Mouse (Mus musculus) layer of hippocampus, postnatal 10 days (tissue): ENCODE data around the gene Zfp523. TPM values are rescaled to one million over a fixed set of nuclear protein-coding genes. Genes with fewer than 3 reads are reported as not detected.
A peak's percentile ranks its signal among the peaks of the same experiment; 100 is the strongest.

Experiments used
- DNase-seq, 2 experiments: peaks; one replicate each; pipeline ENCODE4 v3.0.0; 2021; ENCODE audit warnings: low spot score in 2 of 2
- long read RNA-seq: library from polyadenylated mRNA; stranded (forward); transcript quantifications from one replicate; pipeline ENCODE4 v2.0.0, GENCODE M21; 2023
- total RNA-seq, 2 experiments: library from RNA; stranded (reverse); gene quantifications; 2 replicates each; pipeline ENCODE4 v1.2.3; 2021

The Zfp523 gene
- 10 to 100 TPM; 76.1 to 80.4 TPM for total RNA-seq
- long read RNA-seq, full-length matches to known transcripts, result 38 of 111 reads
- long read RNA-seq, partial matches to known transcripts, result 37 of 111 reads
- long read RNA-seq, other reads (novel, unspliced or antisense), result 36 of 111 reads

- DNase-seq, result peak; percentile 93 to 95
Observed at GRCm38 (mm10) chr17:28176775-28177539, at the start of gene Zfp523. Gene Zfp523 (plus strand): TSS chr17:28177129.

- DNase-seq, result no peak
Observed at GRCm38 (mm10) chr17:28129796-28130195, 47.1 kb upstream of the Zfp523 start.

- DNase-seq, result no peak
Observed at GRCm38 (mm10) chr17:28130391-28131125, 46.4 kb upstream of the Zfp523 start.

DNA sequence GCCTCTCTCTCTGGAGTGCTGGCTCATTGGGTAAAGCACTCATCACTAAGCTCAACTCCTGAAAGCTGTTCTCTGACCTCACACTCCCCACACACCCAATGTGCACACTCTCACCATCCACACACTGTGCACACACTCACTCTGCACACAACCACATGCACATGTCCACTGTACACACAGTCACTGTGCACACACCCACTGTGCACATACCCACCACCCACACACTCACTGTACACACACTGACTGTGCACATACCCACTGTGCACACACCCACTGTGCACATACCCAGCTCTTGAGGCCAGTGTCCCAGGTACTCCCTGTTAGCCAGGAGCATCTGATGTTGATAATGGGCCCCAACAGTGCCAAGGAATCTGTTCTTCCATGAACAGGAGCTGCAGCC lies 45.8 kb upstream of the Zfp523 start:
- DNase-seq, result no peak

GRCm38 (mm10) chr17:28133193-28133592 lies 43.7 kb upstream of the Zfp523 start:
- peak; percentile 80 to 82 for DNase-seq

GRCm38 (mm10) chr17:28135496-28135895 lies 41.4 kb upstream of the Zfp523 start:
- no peak for DNase-seq

DNA sequence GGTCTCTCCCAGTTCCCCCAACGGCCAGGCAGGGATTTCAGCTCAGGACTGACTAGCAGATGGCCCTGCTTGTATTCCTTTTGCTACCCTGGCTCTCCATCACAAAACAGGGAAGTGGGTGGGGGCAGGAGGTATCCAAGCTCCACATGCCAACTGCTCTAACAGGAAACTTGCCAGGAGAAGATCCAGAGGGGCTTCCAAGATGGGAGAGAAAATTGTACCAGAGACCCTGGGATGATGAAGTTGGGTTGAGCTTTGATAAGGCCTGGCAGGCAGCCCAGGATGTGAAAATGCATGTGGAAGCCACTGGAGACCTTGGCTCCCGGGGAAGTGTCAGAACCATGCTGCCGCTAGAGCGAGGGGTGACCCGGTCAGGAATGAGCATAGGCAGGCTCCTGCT lies 40.7 kb upstream of the Zfp523 start:
- no peak for DNase-seq

- no peak for DNase-seq
Observed at GRCm38 (mm10) chr17:28138013-28138412, 38.9 kb upstream of the Zfp523 start.

GRCm38 (mm10) chr17:28138685-28139084 lies 38.2 kb upstream of the Zfp523 start:
- no peak for DNase-seq

GRCm38 (mm10) chr17:28140431-28141204 lies 36.3 kb upstream of the Zfp523 start:
- DNase-seq, result no peak

DNA sequence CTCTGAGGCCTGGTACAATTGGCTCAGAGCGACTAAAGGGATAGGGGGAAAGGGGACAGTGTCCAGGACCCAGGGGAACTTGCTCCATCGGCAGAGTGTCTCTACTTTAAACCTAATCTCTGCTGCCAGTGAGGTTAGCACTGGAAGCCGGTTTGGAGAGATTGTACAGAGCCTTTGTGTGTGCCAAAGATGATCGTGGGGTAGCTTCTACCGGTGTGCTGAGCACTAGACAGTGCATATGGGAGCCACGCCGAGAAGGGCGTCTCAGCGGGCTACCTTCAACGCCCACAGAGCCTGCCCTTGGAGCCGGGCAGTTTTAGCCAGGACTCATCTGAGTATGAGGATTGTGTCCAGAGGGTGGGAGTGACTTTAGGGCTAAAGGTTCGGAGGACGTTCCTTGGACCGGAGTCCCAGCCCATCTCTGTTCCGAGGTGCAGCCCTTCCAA lies 35.7 kb upstream of the Zfp523 start:
- DNase-seq, result no peak

- no peak for DNase-seq
Observed at GRCm38 (mm10) chr17:28141771-28142699, 34.9 kb upstream of the Zfp523 start, which contains the start of gene Scube3. Gene Scube3 (plus strand): TSS chr17:28142141.

DNA sequence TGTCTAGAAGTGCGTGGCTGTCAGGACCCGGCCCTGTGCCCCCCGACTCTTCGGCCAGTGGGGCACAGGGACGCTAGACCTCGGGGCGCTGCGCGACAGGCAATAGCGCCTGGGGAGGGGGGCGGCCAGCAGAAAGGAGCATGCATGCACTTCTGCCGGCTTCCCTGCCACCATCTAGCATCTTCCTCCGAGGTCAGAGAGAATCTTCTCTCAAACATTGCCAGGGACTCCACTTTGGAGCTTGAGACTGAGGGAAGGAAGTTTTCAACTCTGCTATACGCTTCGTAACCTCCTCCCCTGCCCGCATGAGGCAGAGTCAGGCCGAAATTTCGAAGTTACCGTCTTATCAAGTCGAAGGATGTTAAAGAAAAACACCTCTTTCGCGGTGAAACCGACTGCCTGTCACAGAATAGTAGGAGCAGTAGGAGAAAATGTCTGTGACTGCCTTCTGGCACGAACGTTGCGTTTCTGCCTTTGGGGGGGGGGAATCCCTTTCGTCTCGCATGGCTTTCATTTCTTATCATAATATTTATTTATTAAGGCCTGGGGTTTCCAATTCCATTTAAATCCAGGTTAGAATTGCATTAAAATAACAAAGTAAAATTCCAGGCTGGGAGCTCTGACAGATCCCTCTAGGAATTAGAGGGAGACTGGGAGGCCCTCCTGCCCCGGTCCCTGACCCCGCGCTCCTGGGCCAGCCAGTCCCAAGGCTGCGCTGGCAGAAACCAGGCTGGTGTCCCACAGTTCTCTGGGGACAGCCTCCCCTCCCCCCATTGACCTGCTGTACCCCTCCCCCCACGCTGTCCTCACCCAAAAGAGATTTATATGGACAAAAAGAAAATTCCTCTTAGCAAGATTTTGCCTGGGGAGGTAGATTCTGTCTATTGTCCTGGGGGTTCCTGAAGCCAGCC lies 34.0 kb upstream of the Zfp523 start:
- DNase-seq, result no peak

GRCm38 (mm10) chr17:28143751-28144150 lies 33.2 kb upstream of the Zfp523 start:
- DNase-seq, result no peak

DNA sequence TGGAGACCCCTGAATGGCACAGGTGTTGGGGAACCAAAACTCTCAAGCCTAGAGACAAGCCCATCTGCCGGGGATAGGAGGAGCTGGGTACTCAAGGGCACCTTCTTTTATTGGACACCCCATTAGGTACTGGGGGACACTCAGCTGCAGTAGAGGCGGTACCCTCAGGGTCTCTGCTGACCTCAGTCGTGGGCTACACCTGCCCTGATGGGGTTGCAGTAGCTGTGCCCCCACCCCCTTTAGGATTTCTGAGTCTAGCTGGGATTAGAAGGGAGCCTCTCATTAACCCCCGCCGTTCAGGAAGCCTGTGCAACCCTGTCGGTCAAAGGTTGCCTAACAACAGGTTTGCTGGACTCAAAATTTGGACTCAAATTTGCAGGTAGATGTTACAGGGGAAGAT lies 32.7 kb upstream of the Zfp523 start:
- no peak for DNase-seq

DNA sequence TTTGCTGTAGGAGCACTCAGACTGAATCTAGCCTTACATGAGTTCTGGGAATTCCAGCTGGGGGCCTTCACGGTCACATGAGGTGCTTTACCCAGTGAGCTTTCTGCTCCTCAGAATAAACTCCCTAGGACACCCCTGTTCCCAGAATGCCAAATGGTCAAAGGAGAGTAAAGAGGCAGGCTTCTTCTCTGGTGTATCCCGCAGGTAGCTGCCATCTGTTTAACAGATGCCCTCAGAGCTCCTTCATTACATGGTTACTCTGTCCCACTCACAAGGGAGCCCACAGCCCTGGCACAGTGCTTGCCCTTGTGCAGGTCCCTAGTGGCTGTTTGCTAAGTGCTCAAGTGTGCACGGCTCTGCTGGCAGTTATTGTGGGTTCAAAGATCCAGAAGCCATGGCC lies 28.6 kb upstream of the Zfp523 start:
- no peak for DNase-seq

- DNase-seq, result no peak
Observed at GRCm38 (mm10) chr17:28149734-28150133, 27.2 kb upstream of the Zfp523 start.

- no peak for DNase-seq
Observed at GRCm38 (mm10) chr17:28150456-28150855, 26.5 kb upstream of the Zfp523 start.

DNA sequence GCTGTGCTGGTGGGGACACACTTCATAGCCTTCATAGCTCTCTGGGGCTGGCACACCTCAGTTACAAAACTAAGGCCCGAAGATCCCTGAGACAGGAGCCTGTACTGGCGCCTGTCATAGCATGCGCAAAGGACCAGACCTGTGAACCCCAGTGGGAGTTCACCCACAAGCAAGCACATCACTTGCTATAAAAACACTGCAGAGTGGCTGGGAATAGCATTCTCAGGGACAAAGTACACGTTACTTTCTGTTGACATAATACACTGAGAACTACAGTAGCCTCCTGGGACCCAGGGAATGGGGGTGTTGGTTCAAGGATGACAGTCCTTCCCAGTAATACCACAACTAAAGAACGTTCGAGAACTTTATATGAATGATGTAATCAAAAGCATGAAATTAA lies 23.8 kb upstream of the Zfp523 start:
- no peak for DNase-seq
